Mouse (Mus musculus) brain, embryonic 14.5 days (tissue): ENCODE measurements at regions not wholly inside any gene's neighbourhood (a gene's known extent, or its start where the extent isn't known, plus 50 kb on each side); places are given as distances from the start of the nearest gene placed in this dataset.

Experiments
- DNase-seq: peaks from one replicate; pipeline ENCODE4 v3.0.0-alpha.2; 2011; ENCODE audit warnings: low read depth
- CTCF ChIP-seq: fragments of 200-500 bp; IDR thresholded peaks from 2 replicates; pipeline ENCODE4 v1.5.1; 2012; ENCODE audit warnings: inconsistent platforms, mild to moderate bottlenecking, moderate library complexity, borderline replicate concordance; ENCODE audit not compliant: insufficient read depth, insufficient read length; ENCODE audit errors: extremely low read depth
- POLR2A ChIP-seq: fragments of 200-500 bp; IDR thresholded peaks from 2 replicates; pipeline ENCODE4 v1.6.1; 2012; ENCODE audit warnings: mild to moderate bottlenecking, inconsistent platforms, borderline replicate concordance; ENCODE audit not compliant: poor library complexity, insufficient read depth, insufficient read length, severe bottlenecking; ENCODE audit errors: extremely low read depth

DNA sequence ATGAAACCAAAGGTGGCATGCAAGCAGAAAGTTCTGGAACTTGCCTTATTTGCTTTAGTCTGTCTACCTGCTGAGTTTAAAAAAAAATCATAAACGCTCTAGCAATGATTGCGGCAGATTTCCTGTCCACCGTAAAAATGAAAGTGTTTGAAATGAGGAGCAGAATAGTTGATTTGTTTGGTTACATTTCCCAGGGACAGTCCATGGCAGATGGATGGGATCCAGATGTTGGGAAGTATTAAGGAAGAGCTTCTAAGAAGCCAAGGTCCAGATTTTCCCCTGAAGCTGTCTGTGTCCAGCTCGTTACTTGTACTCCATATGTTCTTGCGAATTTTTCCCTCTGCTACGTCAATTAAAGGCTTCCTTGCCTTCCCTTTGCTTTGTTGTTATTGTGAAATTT is 534.2 kb downstream of the Slc4a3 start:
- TF ChIP-seq CTCF (no peak), POLR2A (no peak)
- DNase-seq = no peak

GRCm38 (mm10) chr1:76081700-76082099 is 535.6 kb downstream of the Slc4a3 start:
- no peak for DNase-seq
- no peak for TF ChIP-seq POLR2A
- TF ChIP-seq CTCF = no peak

GRCm38 (mm10) chr1:76083273-76084036 is 537.4 kb downstream of the Slc4a3 start:
- no peak for TF ChIP-seq POLR2A

GRCm38 (mm10) chr1:76091031-76091430 is 545.0 kb downstream of the Slc4a3 start:
- no peak for TF ChIP-seq CTCF
- no peak for TF ChIP-seq POLR2A
- DNase-seq = peak; percentile 68

More at GRCm38 (mm10) chr1:76083273-76084036, 537.4 kb downstream of the Slc4a3 start:
- no peak for DNase-seq

GRCm38 (mm10) chr1:76113281-76113680 is 567.2 kb downstream of the Slc4a3 start:
- no peak for TF ChIP-seq POLR2A
- no peak for DNase-seq

- no peak for DNase-seq
- TF ChIP-seq POLR2A (no peak), CTCF (no peak)
Observed at GRCm38 (mm10) chr1:76120840-76121239, 574.8 kb downstream of the Slc4a3 start.

- TF ChIP-seq POLR2A (no peak), CTCF (no peak)
- DNase-seq = no peak
Observed at GRCm38 (mm10) chr1:76130353-76130752, 584.3 kb downstream of the Slc4a3 start.

- no peak for DNase-seq
- TF ChIP-seq CTCF = no peak
- no peak for TF ChIP-seq POLR2A
Observed at GRCm38 (mm10) chr1:76136810-76137209, 590.7 kb downstream of the Slc4a3 start.

- TF ChIP-seq CTCF = no peak
- no peak for TF ChIP-seq POLR2A
- DNase-seq = no peak
Observed at GRCm38 (mm10) chr1:76137701-76138100, 591.6 kb downstream of the Slc4a3 start.

DNA sequence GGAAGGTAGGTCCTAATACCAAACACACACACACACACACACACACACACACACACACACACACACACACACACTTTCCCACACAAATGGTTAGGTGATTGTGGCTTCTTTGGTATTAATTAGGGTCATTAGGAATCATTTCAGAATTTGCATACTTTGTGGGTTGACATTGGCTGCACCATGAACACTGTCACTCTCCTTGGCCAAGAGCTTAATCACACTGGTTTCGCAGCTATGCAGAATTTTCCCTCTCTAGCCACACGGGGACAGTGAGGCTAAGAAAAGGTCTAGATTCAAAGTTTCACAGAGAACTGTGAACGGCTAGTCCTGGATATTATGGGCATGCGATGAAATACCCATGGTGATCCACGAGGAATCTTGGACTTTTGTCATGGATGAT is 597.5 kb downstream of the Slc4a3 start:
- TF ChIP-seq CTCF (no peak), POLR2A (no peak)
- DNase-seq = no peak

GRCm38 (mm10) chr1:76148963-76149362 is 602.9 kb downstream of the Slc4a3 start:
- DNase-seq = peak; percentile 58
- no peak for TF ChIP-seq POLR2A
- no peak for TF ChIP-seq CTCF

DNA sequence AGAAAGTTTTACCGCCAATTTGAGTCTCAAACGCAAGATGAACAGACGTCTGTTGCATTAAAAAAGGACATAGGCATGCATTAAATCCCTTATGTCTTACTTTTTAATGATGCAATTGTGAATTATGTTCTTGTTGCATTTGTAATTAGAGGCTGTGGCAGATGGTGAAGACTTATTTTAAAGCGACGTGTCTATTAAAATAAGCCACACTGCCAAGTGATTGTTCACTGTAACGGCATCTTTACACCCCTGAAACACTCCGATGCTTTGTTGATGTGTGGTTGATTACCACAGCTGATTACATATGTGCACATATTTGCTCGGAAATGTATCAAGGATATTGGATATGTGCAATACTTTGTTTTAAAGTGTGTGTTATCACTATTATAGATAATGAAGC is 610.2 kb downstream of the Slc4a3 start:
- peak; percentile 62 for DNase-seq
- TF ChIP-seq CTCF = no peak
- no peak for TF ChIP-seq POLR2A
